24 mouse cellular contexts compared by ENCODE assay signal in the genomic region with DNA sequence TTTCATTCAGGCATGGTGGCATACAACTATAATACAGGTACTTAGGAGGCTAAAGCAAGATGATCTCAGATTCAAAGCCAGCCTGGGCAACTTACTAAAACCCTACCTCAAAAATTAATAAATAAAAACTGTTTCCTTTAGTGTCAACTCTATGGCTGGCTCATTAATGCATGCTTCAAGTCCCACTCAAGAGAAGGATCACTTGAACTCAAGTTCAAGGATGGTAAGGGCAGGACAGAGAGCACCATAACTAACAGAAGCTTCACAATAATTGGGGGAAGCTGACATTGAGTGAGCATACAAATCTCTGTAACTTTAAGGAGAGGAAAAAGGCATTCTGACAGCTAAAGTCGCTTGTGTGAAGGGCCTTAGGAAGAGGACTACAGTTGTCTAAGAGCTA. TPM values are rescaled to one million over a fixed set of nuclear protein-coding genes. Genes with fewer than 3 reads are reported as not detected.
DNase-seq lines count a peak whose midpoint lies in the region; ATAC-seq and TF ChIP-seq lines count a peak whose summit lies in the region.
"Had no signal": no experiment of that assay in that cellular context is flagged by ENCODE, and none has a peak within 500 bp of the region (broad histone marks: within the 10 kb centered on the region; RNA-seq: fewer than 3 reads in every experiment).

No protein-coding gene starts in this region.

- no peak for TF ChIP-seq EP300 in CH12.LX (IDR thresholded peaks at IDR 0.05; ENCODE audit: low read length)

- no peak for TF ChIP-seq CTCF in intestine, postnatal 0 days (IDR thresholded peaks at IDR 0.05; ENCODE audit: low read depth)
- no peak for TF ChIP-seq CTCF in kidney, postnatal 0 days (IDR thresholded peaks at IDR 0.05; ENCODE audit: low read depth)
- no peak for TF ChIP-seq CTCF in CH12.LX (conservative IDR thresholded peaks at IDR 0.05 in 1 of 2, IDR thresholded peaks at IDR 0.05 in 1 of 2; ENCODE audit: low read depth in 2 of 2, low read length in 2 of 2)

- TF ChIP-seq RAD21 in CH12.LX (IDR thresholded peaks at IDR 0.05; ENCODE audit: low read depth, low read length) = no peak

- in situ Hi-C loops in CH12.LX (cut with MboI; ENCODE audit: low pct_ligation_motif_present, low pct_unique_long_range_greater_than_20kb, low sequenced_read_pairs) = no loop called here

- no peaks in the 10 kb centered on the region for H3K9me3 ChIP-seq in intestine, postnatal 0 days (ENCODE audit: control insufficient read depth)
- H3K9me3 ChIP-seq in intestine, embryonic 16.5 days (ENCODE audit: control insufficient read depth, low read length) = no peaks in the 10 kb centered on the region
- no peaks in the 10 kb centered on the region for H3K9me3 ChIP-seq in kidney, postnatal 0 days (replicated peaks; ENCODE audit: low read length)
- H3K9me3 ChIP-seq in CH12.LX (replicated peaks; ENCODE audit: low read length) = no peaks in the 10 kb centered on the region
- H3K9me3 ChIP-seq: embryonic facial prominence, embryonic 12.5 days; embryonic facial prominence, embryonic 15.5 days; heart, embryonic 10.5 days had no signal

- peaks cover 52% of the 10 kb centered on the region for H3K79me2 ChIP-seq in CH12.LX (replicated peaks; ENCODE audit: control insufficient read depth, extremely low read depth, insufficient read depth, poor library complexity, severe bottlenecking)

- no peak overlapping the region for H3K4me3 ChIP-seq in intestine, postnatal 0 days (ENCODE audit: low read depth, low read length)
- H3K4me3 ChIP-seq in intestine, embryonic 16.5 days (ENCODE audit: low read length) = no peak overlapping the region
- no peak overlapping the region for H3K4me3 ChIP-seq in kidney, postnatal 0 days (replicated peaks; ENCODE audit: low read depth, low read length)
- no peak overlapping the region for H3K4me3 ChIP-seq in CH12.LX (replicated peaks in 1 of 3; ENCODE audit: low read depth in 2 of 3, low read length in 2 of 3, poor library complexity in 1 of 3)
- H3K4me3 ChIP-seq: embryonic facial prominence, embryonic 12.5 days; embryonic facial prominence, embryonic 15.5 days; heart, adult 2 months; heart, embryonic 10.5 days; heart, embryonic 13.5 days had no signal

- DNase-seq in kidney, postnatal 0 days (ENCODE audit: low spot score) = no peak
- no peak for DNase-seq in kidney, adult 18-20 months
- peak; percentile 43 for DNase-seq in lung, postnatal 25 days (ENCODE audit: low spot score)
- no peak for DNase-seq in lung, postnatal 4 days
- DNase-seq in CH12.LX (ENCODE audit: extremely low read depth) = no peak
- DNase-seq: adrenal gland, adult 2 months; adrenal gland, postnatal 14 days; cerebellum, adult 11 months; cerebellum, adult 2 months; cerebellum, adult 9-11 months; cerebellum, postnatal 25 days; forebrain, postnatal 0 days; gastrocnemius, postnatal 36 days; heart, adult 2 months; heart, postnatal 14 days; heart, postnatal 4 days had no signal

- no peak overlapping the region for H3K9ac ChIP-seq in intestine, postnatal 0 days (ENCODE audit: low read depth, low read length)
- no peak overlapping the region for H3K9ac ChIP-seq in intestine, embryonic 16.5 days (ENCODE audit: low read depth, low read length)
- H3K9ac ChIP-seq in kidney, postnatal 0 days (ENCODE audit: low read depth, low read length) = no peak overlapping the region
- H3K9ac ChIP-seq in CH12.LX (ENCODE audit: insufficient read depth, low read depth) = no peak overlapping the region
- H3K9ac ChIP-seq: embryonic facial prominence, embryonic 12.5 days; embryonic facial prominence, embryonic 15.5 days; forebrain, postnatal 0 days; heart, embryonic 13.5 days; hindbrain, embryonic 14.5 days had no signal

- no peaks in the 10 kb centered on the region for H3K36me3 ChIP-seq in intestine, postnatal 0 days (ENCODE audit: control insufficient read depth, insufficient read depth)
- no peaks in the 10 kb centered on the region for H3K36me3 ChIP-seq in intestine, embryonic 16.5 days (ENCODE audit: control insufficient read depth, insufficient read depth, low read length)
- H3K36me3 ChIP-seq in kidney, postnatal 0 days (ENCODE audit: insufficient read depth, low read length) = no peaks in the 10 kb centered on the region
- H3K36me3 ChIP-seq in CH12.LX (replicated peaks in 1 of 2; ENCODE audit: control insufficient read depth in 1 of 2, insufficient read depth in 1 of 2, low read length in 1 of 2) = peaks cover 0 to 21% of the 10 kb centered on the region in 2 experiments
- H3K36me3 ChIP-seq: embryonic facial prominence, embryonic 12.5 days; embryonic facial prominence, embryonic 15.5 days; heart, embryonic 10.5 days; heart, embryonic 13.5 days had no signal

- H3K4me2 ChIP-seq in intestine, postnatal 0 days (replicated peaks; ENCODE audit: low read depth) = peak overlapping the region; percentile 35; the same call in 1 of the 2 replicates
- H3K4me2 ChIP-seq in intestine, embryonic 16.5 days (ENCODE audit: low read depth, low read length) = no peak overlapping the region
- no peak overlapping the region for H3K4me2 ChIP-seq in kidney, postnatal 0 days (ENCODE audit: low read length)
- peak overlapping the region; percentile 36; the same call in 1 of the 2 replicates for H3K4me2 ChIP-seq in CH12.LX (ENCODE audit: insufficient read depth, low read depth, poor library complexity, severe bottlenecking)
- H3K4me2 ChIP-seq: embryonic facial prominence, embryonic 12.5 days; embryonic facial prominence, embryonic 15.5 days; heart, embryonic 13.5 days; hindbrain, embryonic 14.5 days had no signal

- dilution Hi-C loops in CH12.LX (cut with MboI; ENCODE audit: extremely low pct_ligation_motif_present, extremely low pct_unique_long_range_greater_than_20kb, low sequenced_read_pairs) = no loop called here

- TF ChIP-seq POLR2A in CH12.LX (IDR thresholded peaks at IDR 0.05; ENCODE audit: low read depth, low read length) = no peak

- WGBS in intestine, postnatal 0 days = 79% methylated on average over 1 of the region's 1 CpGs
- WGBS in intestine, embryonic 16.5 days = 84% methylated on average over 1 of the region's 1 CpGs
- WGBS in kidney, postnatal 0 days = 82% methylated on average over 1 of the region's 1 CpGs

- H3K27ac ChIP-seq in intestine, postnatal 0 days (ENCODE audit: low read depth, low read length) = no peak overlapping the region
- no peak overlapping the region for H3K27ac ChIP-seq in intestine, embryonic 16.5 days (ENCODE audit: low read length)
- H3K27ac ChIP-seq in kidney, postnatal 0 days = 0 out of 2 replicates have a peak overlapping the region, but pooled peaks have one; percentile 27
- H3K27ac ChIP-seq in CH12.LX (ENCODE audit: insufficient read depth, low read depth) = no peak overlapping the region
- H3K27ac ChIP-seq: embryonic facial prominence, embryonic 12.5 days; embryonic facial prominence, embryonic 15.5 days; heart, adult 2 months; heart, embryonic 10.5 days; heart, embryonic 13.5 days; hindbrain, embryonic 14.5 days had no signal

- no peaks in the 10 kb centered on the region for H3K27me3 ChIP-seq in intestine, postnatal 0 days (replicated peaks; ENCODE audit: control insufficient read depth, insufficient read depth, low read length)
- no peaks in the 10 kb centered on the region for H3K27me3 ChIP-seq in intestine, embryonic 16.5 days (replicated peaks; ENCODE audit: control insufficient read depth, insufficient read depth, low read length)
- no peaks in the 10 kb centered on the region for H3K27me3 ChIP-seq in kidney, postnatal 0 days (ENCODE audit: insufficient read depth, low read length)
- no peaks in the 10 kb centered on the region for H3K27me3 ChIP-seq in CH12.LX (replicated peaks)
- H3K27me3 ChIP-seq: embryonic facial prominence, embryonic 12.5 days; embryonic facial prominence, embryonic 15.5 days; heart, embryonic 13.5 days had no signal

- no peak for ATAC-seq in intestine, postnatal 0 days
- ATAC-seq in intestine, embryonic 16.5 days = no peak
- no peak for ATAC-seq in kidney, postnatal 0 days (replicated peaks; ENCODE audit: low FRiP score, low read depth)
- ATAC-seq: forebrain, embryonic 14.5 days; forebrain, postnatal 0 days had no signal

- H3K4me1 ChIP-seq in intestine, postnatal 0 days (replicated peaks; ENCODE audit: control insufficient read depth, insufficient read depth, low read length) = peaks cover 4% of the 10 kb centered on the region
- H3K4me1 ChIP-seq in intestine, embryonic 16.5 days (ENCODE audit: control insufficient read depth, insufficient read depth, low read length) = 0 out of 2 replicates have a peak, but pooled peaks cover 2% of the 10 kb centered on the region
- peaks cover 5% of the 10 kb centered on the region; the same call in 1 of the 2 replicates for H3K4me1 ChIP-seq in kidney, postnatal 0 days (replicated peaks; ENCODE audit: insufficient read depth, low read length)
- H3K4me1 ChIP-seq in CH12.LX (ENCODE audit: control insufficient read depth in 1 of 2, insufficient read depth in 2 of 2) = peaks cover 2 to 65% of the 10 kb centered on the region in 2 experiments; a peak in 3 of 4 replicates
- H3K4me1 ChIP-seq: embryonic facial prominence, embryonic 12.5 days; embryonic facial prominence, embryonic 15.5 days had no signal

TF ChIP-seq in CH12.LX, 34 proteins besides CTCF, POLR2A, EP300 and RAD21:
- TF ChIP-seq IRF4 (IDR thresholded peaks at IDR 0.05; ENCODE audit: low read depth, low read length) (no peak), ZC3H11A (IDR thresholded peaks at IDR 0.05; ENCODE audit: low read depth, low read length) (no peak), MXI1 (IDR thresholded peaks at IDR 0.05; ENCODE audit: low read depth, low read length) (no peak), GABPA (IDR thresholded peaks at IDR 0.05; ENCODE audit: insufficient replicate concordance, low read depth, low read length) (no peak), MAFK (IDR thresholded peaks at IDR 0.05; ENCODE audit: insufficient replicate concordance, low read length) (no peak), SIN3A (IDR thresholded peaks at IDR 0.05; ENCODE audit: low read length) (no peak), MAX (IDR thresholded peaks at IDR 0.05; ENCODE audit: low read length) (no peak), TCF12 (IDR thresholded peaks at IDR 0.05; ENCODE audit: low read depth, low read length) (no peak), PAX5 (IDR thresholded peaks at IDR 0.05; ENCODE audit: low read length) (no peak), ZMIZ1 (IDR thresholded peaks at IDR 0.05; ENCODE audit: low read depth, low read length) (no peak), CHD1 (IDR thresholded peaks at IDR 0.05; ENCODE audit: low read depth, low read length) (no peak)

RNA-seq across cellular contexts. Expression of gene Kpna4, which starts 13.0 kb away (rescaled TPM):
- 18.1 and 19.3 TPM in 2 replicates for polyA plus RNA-seq in intestine, postnatal 0 days (2015; fragmentation: Nextera tagmentation; extraction: Ambion mirVana)
- 18.9 and 19.1 TPM in 2 replicates for polyA plus RNA-seq in intestine, embryonic 16.5 days (2015; fragmentation: Nextera tagmentation; extraction: Ambion mirVana)
- polyA plus RNA-seq in kidney, postnatal 0 days (2015; fragmentation: Nextera tagmentation; extraction: Ambion mirVana) = 29.5 and 29.7 TPM in 2 replicates
- total RNA-seq in CH12.LX (2012; rRNA removed) (16.9 and 23.9 TPM in 2 replicates), CH12.LX (2014; rRNA removed) (25.7 and 28.8 TPM in 2 replicates)
- polyA plus RNA-seq in CH12.LX (2012; ENCODE audit: insufficient read length, low read depth) = 54.0 and 54.9 TPM in 2 replicates

Comparison
In these comparisons a context has a peak if more than half of its experiments do, and no peak if none do; other contexts are left out.
1. H3K4me2 ChIP-seq: peak in intestine, postnatal 0 days (single experiment) and CH12.LX (single experiment); none in intestine, embryonic 16.5 days (single experiment) and kidney, postnatal 0 days (single experiment).